Mouse (Mus musculus) ES-E14 (cell line): Measurements from ENCODE around the gene Slc4a10. TPM values are rescaled to one million over a fixed set of nuclear protein-coding genes. Genes with fewer than 3 reads are reported as not detected.

Source experiments
- DNase-seq: peaks from one replicate; pipeline ENCODE4 v3.0.0-alpha.2; 2013; ENCODE audit warnings: low read depth, low spot score
- H3K27ac ChIP-seq: 2 replicates; pipeline ENCODE4 v1.5.1; 2012; ENCODE audit warnings: low read depth, mild to moderate bottlenecking, low read length, moderate library complexity, mixed read lengths; ENCODE audit not compliant: poor library complexity, insufficient read depth, severe bottlenecking
- H3K36me3 ChIP-seq: 2 replicates; pipeline ENCODE4 v1.6.1; 2012; ENCODE audit warnings: mild to moderate bottlenecking, low read length, moderate library complexity, mixed read lengths; ENCODE audit not compliant: control insufficient read depth, poor library complexity, insufficient read depth, severe bottlenecking
- H3K4me1 ChIP-seq, 2 experiments: fragments of 150-350 bp in 1 of 2; sonication (generic) in 1 of 2; 2 replicates each; pipeline ENCODE4 v1.6.1; 2012; ENCODE audit warnings: low read length in 2 of 2, mild to moderate bottlenecking in 1 of 2, mixed read lengths in 1 of 2; ENCODE audit not compliant: control insufficient read depth in 2 of 2, insufficient read depth in 2 of 2, poor library complexity in 1 of 2
- H3K4me3 ChIP-seq, 2 experiments: fragments of 150-350 bp in 1 of 2; sonication (generic) in 1 of 2; 2 replicates each; pipeline ENCODE4 v1.5.1; 2012; ENCODE audit warnings: low read length in 2 of 2, low read depth in 1 of 2, mild to moderate bottlenecking in 1 of 2, mixed read lengths in 1 of 2; ENCODE audit not compliant: insufficient read depth in 1 of 2, poor library complexity in 1 of 2, severe bottlenecking in 1 of 2
- H3K9ac ChIP-seq: 2 replicates; pipeline ENCODE4 v1.6.1; 2012; ENCODE audit warnings: low read depth, mild to moderate bottlenecking, low read length, mixed read lengths; ENCODE audit not compliant: poor library complexity, insufficient read depth, severe bottlenecking
- H3K9me3 ChIP-seq: fragments of 150-350 bp; sonication (generic); 2 replicates; pipeline ENCODE4 v1.6.1; 2012; ENCODE audit warnings: low read depth, mild to moderate bottlenecking, low read length; ENCODE audit not compliant: control insufficient read depth, insufficient read depth
- CHD2 ChIP-seq: IDR thresholded peaks from 2 replicates; pipeline ENCODE4 v1.6.1; 2014; ENCODE audit warnings: mild to moderate bottlenecking, low read depth, low read length, inconsistent platforms
- HCFC1 ChIP-seq: IDR thresholded peaks from 2 replicates; pipeline ENCODE4 v1.6.1; 2012; ENCODE audit warnings: low read length, inconsistent platforms, borderline replicate concordance; ENCODE audit not compliant: insufficient read depth
- MAFK ChIP-seq: IDR thresholded peaks from 2 replicates; pipeline ENCODE4 v1.6.1; 2014; ENCODE audit warnings: mild to moderate bottlenecking, low read depth, low read length, inconsistent platforms; ENCODE audit not compliant: insufficient read depth
- ZC3H11A ChIP-seq: IDR thresholded peaks from 2 replicates; pipeline ENCODE4 v1.6.1; 2012; ENCODE audit warnings: low read depth, mild to moderate bottlenecking, inconsistent platforms, low read length, borderline replicate concordance
- ZNF384 ChIP-seq: IDR thresholded peaks from 2 replicates; pipeline ENCODE4 v1.6.1; 2012; ENCODE audit warnings: low read depth, low read length, inconsistent platforms
- in situ Hi-C, 2 experiments: fragments of 600-800 bp; cut with MboI; formaldehyde crosslinking; loops; one replicate each; pipeline ENCODE4 v1.15.1; 2025; ENCODE audit warnings: low sequenced_read_pairs in 2 of 2, inconsistent platforms in 1 of 2; ENCODE audit not compliant: unreplicated experiment in 2 of 2
- total RNA-seq: library from RNA; depleted of rRNA; stranded (reverse); fragments of 300-350 nt; gene quantifications from 2 replicates; pipeline ENCODE4 v1.2.3, GENCODE M21; 2012

Slc4a10 gene
- total RNA-seq, 1 experiment, result 0.13 TPM

- TF ChIP-seq ZC3H11A (no peak), ZNF384 (no peak), CHD2 (no peak), MAFK (no peak), HCFC1 (no peak)
- no peaks in the 10 kb centered on the region for H3K4me1 ChIP-seq
- H3K9me3 ChIP-seq, result no peaks in the 10 kb centered on the region
- no peak overlapping the region for H3K4me3 ChIP-seq
- in situ Hi-C loops, result no loop called here
- no peak overlapping the region for H3K27ac ChIP-seq
- DNase-seq, result no peak
- no peaks in the 10 kb centered on the region; the same call in 1 of the 2 replicates for H3K36me3 ChIP-seq
- no peak overlapping the region for H3K9ac ChIP-seq
Measured at GRCm38 (mm10) chr2:62334397-62335243, 288.4 kb downstream of the Slc4a10 start.

DNA sequence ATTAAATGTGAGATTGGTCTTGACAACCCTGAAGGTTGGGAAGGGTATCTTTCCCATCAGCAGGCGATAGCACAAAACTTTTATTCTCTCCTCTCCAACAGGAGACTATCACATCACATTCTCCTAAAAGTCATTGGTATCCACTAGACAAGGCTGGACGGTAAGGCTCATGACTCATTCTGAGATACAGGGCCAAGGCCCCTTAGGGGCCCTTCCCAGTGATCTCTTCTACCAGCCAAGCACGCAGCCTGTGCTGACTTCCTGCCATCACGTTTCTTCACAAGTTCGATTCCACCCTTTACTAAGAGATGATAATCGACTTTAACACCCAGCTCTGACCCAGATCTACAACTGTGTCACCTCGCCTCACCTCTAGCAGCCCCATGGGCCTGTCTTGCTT is 290.8 kb downstream of the Slc4a10 start:
- no peak for DNase-seq
- no peak overlapping the region for H3K4me3 ChIP-seq
- H3K27ac ChIP-seq, result no peak overlapping the region
- in situ Hi-C loops, result no loop called here
- no peaks in the 10 kb centered on the region for H3K9me3 ChIP-seq
- H3K9ac ChIP-seq, result no peak overlapping the region
- no peak for TF ChIP-seq MAFK
- TF ChIP-seq ZNF384, result no peak
- TF ChIP-seq CHD2, result no peak
- TF ChIP-seq HCFC1, result no peak
- TF ChIP-seq ZC3H11A, result no peak
- H3K36me3 ChIP-seq, result no peaks in the 10 kb centered on the region; the same call in 1 of the 2 replicates
- peaks cover 0 to 3% of the 10 kb centered on the region in 2 experiments; a peak in 2 of 4 replicates for H3K4me1 ChIP-seq

DNA sequence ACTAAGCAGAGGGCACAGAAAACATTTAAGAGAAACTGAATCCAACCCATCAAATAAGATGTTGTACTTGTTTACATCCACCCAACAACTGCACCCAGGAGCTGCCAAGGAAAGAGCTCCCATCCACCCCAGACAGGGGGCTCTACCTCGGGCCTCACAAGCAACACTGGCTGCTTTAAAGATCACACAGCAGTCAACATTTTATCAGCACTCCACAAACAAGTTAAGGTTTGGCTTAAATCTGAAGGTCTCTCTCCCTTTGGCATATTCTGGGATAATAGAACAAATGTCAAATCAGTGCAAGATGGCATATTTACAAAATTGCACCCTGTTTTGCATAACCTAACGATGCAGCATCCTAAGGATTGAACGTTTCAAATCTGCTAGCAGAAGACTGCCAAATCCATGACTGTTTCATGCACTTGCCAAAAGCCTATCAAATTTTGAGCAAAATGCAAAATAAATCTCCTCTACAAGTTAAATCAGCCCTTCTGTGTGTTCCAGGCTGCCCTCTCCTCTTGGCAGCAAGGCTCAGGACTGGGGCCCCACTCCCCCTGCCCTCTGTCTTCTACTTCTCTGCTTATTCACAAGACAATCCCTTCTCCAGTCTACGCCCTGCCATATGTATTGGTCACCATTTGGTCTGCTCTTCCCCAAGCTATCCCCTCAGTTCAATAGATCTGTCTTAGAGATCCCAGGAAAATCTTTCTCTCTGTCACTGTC is 293.1 kb downstream of the Slc4a10 start:
- Histone ChIP-seq H3K9ac (no peak overlapping the region), H3K36me3 (peaks cover 3% of the 10 kb centered on the region; the same call in 1 of the 2 replicates), H3K4me1 (peaks cover 0 to 3% of the 10 kb centered on the region in 2 experiments; a peak in 2 of 4 replicates), H3K27ac (no peak overlapping the region), H3K9me3 (no peaks in the 10 kb centered on the region), H3K4me3 (no peak overlapping the region)
- no peak for TF ChIP-seq HCFC1
- TF ChIP-seq MAFK, result no peak
- TF ChIP-seq ZNF384, result no peak
- no peak for TF ChIP-seq CHD2
- no peak for TF ChIP-seq ZC3H11A
- no peak for DNase-seq
- in situ Hi-C loops, result no loop called here

DNA sequence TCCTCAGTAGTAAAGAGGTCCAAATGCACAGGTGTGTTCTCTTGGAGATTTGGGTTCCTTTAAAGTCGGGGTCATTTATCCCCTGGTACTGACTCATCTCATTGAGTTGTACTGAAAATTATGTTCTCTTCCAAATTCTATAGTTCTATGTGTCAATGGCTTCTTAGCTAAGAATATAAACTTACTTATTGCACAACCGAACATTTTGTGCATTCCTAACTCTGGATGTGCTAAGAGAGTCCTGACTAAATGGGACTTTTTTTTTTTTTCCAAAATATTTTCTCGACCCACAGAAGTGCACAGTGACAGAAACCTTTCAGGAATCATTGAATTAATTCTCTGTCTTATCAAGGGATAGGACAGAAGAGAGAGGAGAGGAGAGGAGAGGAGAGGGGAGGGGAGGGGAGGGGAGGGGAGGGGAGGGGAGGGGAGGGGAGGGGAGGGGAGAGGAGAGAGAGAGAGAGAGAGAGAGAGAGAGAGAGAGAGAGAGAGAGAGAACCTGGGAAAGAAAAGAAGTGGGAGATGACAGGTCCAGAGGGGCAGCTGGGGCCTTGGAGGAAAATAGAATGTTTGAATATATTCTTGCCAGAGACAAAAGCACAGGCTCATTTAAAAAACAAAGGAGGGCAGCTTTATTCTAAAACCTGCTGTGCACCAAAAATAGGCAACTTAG is 294.9 kb downstream of the Slc4a10 start:
- H3K4me1 ChIP-seq, result peaks cover 0 to 3% of the 10 kb centered on the region in 2 experiments; a peak in 2 of 4 replicates
- in situ Hi-C loops, result no loop called here
- H3K36me3 ChIP-seq, result peaks cover 3% of the 10 kb centered on the region; the same call in 1 of the 2 replicates
- no peak for DNase-seq
- TF ChIP-seq HCFC1 (no peak), ZNF384 (no peak)
- H3K27ac ChIP-seq, result no peak overlapping the region
- H3K4me3 ChIP-seq, result no peak overlapping the region
- H3K9ac ChIP-seq, result no peak overlapping the region
- no peaks in the 10 kb centered on the region for H3K9me3 ChIP-seq
